Mouse (Mus musculus) lung, embryonic 16.5 days (tissue): ENCODE measurements around the gene S100a3. TPM values are rescaled to one million over a fixed set of nuclear protein-coding genes. Genes with fewer than 3 reads are reported as not detected.

Source experiments
- ATAC-seq: fragments of 200-750 bp; cut with Nextera tagmentation; 2 replicates; pipeline ENCODE4 v1.8.0; 2017; ENCODE audit warnings: low read depth, mild to moderate bottlenecking, moderate library complexity
- H3K27ac ChIP-seq: fragments of 300-500 bp; sonication (generic); 2 replicates; pipeline ENCODE4 v1.5.1; 2014; ENCODE audit warnings: mild to moderate bottlenecking, control low read depth, low read length
- H3K27me3 ChIP-seq: fragments of 300-500 bp; sonication (generic); 2 replicates; pipeline ENCODE4 v1.6.1; 2014; ENCODE audit warnings: low read depth, low read length, mixed read lengths; ENCODE audit not compliant: control insufficient read depth, insufficient read depth
- H3K36me3 ChIP-seq: fragments of 300-500 bp; sonication (generic); 2 replicates; pipeline ENCODE4 v1.6.1; 2014; ENCODE audit warnings: low read length; ENCODE audit not compliant: control insufficient read depth, insufficient read depth
- H3K4me1 ChIP-seq: fragments of 300-500 bp; sonication (generic); replicated peaks from 2 replicates; pipeline ENCODE4 v1.6.1; 2014; ENCODE audit warnings: low read length, mixed read lengths; ENCODE audit not compliant: control insufficient read depth, insufficient read depth
- H3K4me2 ChIP-seq: fragments of 300-500 bp; sonication (generic); 2 replicates; pipeline ENCODE4 v1.6.1; 2014; ENCODE audit warnings: low read depth, low read length, control low read depth
- H3K4me3 ChIP-seq: fragments of 300-500 bp; sonication (generic); 2 replicates; pipeline ENCODE4 v1.5.1; 2014; ENCODE audit warnings: mild to moderate bottlenecking, low read length, control low read depth
- H3K9ac ChIP-seq: fragments of 300-500 bp; sonication (generic); 2 replicates; pipeline ENCODE4 v1.6.1; 2014; ENCODE audit warnings: low read length, control low read depth
- H3K9me3 ChIP-seq: fragments of 300-500 bp; sonication (generic); 2 replicates; pipeline ENCODE4 v1.6.1; 2016; ENCODE audit warnings: low read length; ENCODE audit not compliant: control insufficient read depth
- WGBS: fragments of 180-500 bp; shearing (Covaris S2); extraction: QIAGEN DNeasy Blood & Tissue Kit; methylation state at CpG from one replicate; pipeline ENCODE4 v1.1.7; 2014; 5-methylcytosine and 5-hydroxymethylcytosine counted together
- polyA plus RNA-seq: library from polyadenylated mRNA; unstranded; fragments of >200 nt; fragmentation: Nextera tagmentation; extraction: Ambion mirVana; gene quantifications from 2 replicates; pipeline ENCODE4 v1.2.1, GENCODE M21; 2015

S100a3 gene
- 0.25 and 1.1 TPM in 2 replicates for polyA plus RNA-seq

DNA sequence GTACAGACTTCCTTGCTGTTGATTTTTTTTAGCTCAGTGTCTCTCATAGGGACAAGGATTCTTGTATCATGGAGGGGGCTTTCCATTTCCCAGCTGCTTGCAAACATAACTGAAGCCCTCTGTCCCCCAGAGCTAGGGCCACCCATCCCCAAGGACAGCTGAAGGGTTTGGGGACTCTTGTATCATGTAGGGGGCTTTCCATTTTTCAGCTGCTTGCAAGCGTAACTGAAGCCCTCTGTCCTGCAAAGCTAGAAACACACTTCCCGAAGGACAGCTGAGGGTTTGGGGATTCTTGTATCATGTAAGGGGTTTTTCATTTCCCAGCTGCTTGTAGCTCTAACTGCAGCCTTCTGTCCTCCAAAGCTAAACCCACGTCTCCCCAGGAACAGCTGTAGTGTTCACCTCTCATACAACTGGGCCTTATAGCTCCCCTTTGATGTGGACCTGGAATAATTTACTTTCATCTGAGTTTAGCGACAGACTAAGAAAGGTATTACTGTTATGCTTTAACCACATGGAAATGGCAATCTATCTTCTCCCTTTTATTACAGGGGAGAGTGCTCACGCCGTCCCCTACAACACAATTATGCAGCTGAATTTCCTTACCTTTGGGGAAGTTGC, at the start of gene S100a3:
S100a3 (plus strand) TSS at position 571 of the 621 bp plus-strand sequence.
- Histone ChIP-seq H3K9me3 (no peaks in the 10 kb centered on the region), H3K27me3 (no peaks in the 10 kb centered on the region), H3K4me3 (no peak within 1 kb of the TSS), H3K4me2 (no peak within 1 kb of the TSS), H3K4me1 (no peaks in the 10 kb centered on the region), H3K27ac (no peak within 1 kb of the TSS), H3K9ac (no peak within 1 kb of the TSS), H3K36me3 (no peaks in the 10 kb centered on the region)
- WGBS: 82% methylated on average over 6 of the region's 6 CpGs
- no peak for ATAC-seq

DNA sequence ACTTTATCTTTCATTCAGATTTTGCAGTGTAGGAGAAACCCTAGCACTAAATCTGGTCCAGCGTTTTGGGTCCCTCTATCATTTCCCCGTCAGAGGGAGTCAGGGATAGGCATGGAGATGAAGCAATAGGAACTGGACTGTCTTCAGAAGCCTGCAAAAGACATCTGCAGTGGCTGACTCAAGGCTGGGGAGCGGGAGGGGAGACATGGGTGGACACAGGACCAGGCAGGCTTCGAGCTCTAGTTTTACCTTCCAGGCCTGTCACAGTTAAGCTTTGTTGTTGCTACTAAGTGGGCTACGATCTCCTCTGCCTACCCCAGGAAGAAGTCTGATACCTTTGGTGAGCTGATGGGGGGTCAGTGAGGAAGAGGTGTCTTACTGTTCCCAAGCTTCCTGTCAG, 48.1 kb upstream of the S100a3 start:
- no peak overlapping the region for H3K27ac ChIP-seq
- no peak overlapping the region for H3K4me3 ChIP-seq
- H3K4me1 ChIP-seq: peaks cover 25% of the 10 kb centered on the region
- WGBS: 82% methylated on average over 5 of the region's 5 CpGs
- H3K9me3 ChIP-seq: no peaks in the 10 kb centered on the region
- H3K27me3 ChIP-seq: no peaks in the 10 kb centered on the region
- no peak for ATAC-seq
- no peaks in the 10 kb centered on the region; the same call in 1 of the 2 replicates for H3K36me3 ChIP-seq
- no peak overlapping the region for H3K4me2 ChIP-seq
- no peak overlapping the region for H3K9ac ChIP-seq

DNA sequence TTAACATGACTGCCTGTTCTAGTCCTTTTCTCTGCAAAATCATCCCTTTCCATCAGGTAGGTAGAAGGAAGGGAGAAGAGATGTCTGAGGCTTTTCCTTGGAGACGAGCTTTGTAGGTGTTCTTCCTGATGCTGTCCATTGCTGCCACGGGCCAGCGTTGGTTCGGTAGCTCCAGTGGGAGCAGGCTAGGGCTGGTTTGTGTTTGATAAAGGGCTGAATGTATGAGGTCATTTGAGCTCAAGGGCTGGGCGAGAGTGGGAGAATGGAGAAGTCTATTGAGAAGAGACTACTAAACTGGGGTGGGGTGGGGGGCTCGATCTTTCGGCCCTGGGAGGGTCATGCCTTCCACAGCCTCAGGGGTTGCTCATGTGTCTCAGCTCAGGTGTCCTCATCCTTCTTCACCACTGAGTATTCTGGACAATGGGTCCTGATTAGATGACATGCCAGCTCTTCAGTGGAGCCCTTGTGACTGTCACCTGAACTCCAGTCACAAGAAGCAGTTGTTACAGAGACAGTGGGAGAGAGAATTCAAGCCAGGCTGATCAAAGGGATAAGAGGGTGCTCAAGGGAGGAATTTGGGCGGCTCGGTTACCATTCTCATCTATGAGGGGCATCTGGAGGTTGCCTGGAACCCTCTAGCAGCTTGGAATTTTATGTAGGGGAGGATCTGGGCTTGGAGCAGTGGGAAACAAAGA, 47.3 kb upstream of the S100a3 start:
- no peak for ATAC-seq
- Histone ChIP-seq H3K9me3 (no peaks in the 10 kb centered on the region), H3K4me1 (peaks cover 17% of the 10 kb centered on the region), H3K9ac (no peak overlapping the region), H3K27me3 (no peaks in the 10 kb centered on the region), H3K4me3 (no peak overlapping the region), H3K27ac (no peak overlapping the region), H3K36me3 (no peaks in the 10 kb centered on the region), H3K4me2 (peak overlapping the region; percentile 76)
- 71% methylated on average over 9 of the region's 9 CpGs for WGBS

DNA sequence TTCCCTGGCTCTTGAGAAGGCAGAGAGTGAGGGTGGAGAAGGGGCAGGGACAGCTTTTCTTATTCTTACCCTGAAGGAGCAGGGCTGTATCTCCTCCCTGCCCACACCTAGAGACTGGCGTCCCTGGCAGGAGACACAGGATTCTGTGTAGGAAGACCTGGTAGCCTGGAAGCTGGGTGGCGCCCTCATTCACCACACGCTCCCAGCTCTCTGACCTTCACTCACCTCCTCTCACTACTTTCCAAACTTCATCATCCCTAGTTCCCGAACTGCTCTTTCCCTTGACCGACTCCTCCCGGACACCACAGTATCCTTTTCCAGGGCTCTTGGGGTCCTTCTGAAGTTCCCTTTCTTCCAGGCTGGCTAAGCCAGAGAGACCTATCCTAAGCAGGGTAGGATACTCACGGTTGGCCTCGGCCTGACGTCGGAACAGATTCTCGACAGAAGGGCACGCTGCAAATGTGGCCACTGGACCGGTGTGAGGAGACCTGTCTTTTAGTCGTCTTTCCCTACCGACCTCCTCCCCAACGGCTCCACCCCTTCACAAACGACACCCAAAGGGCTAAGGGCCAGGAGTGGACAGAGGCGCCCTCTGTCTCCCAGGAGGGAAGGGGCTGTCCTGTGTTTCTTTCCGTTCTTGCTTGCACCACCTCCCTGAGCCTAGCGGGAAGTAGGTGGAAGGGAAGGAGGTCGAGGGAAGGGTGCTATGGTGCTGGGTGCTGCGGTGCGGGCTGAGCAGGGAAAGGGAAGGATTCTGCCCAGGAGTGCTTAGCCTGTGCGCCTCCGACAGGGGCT, 46.4 kb upstream of the S100a3 start, which contains the start of the genes S100a1 and S100a13:
S100a1 (minus strand) TSS at position 597 of the 795 bp plus-strand sequence.
S100a13 (plus strand) TSS at position 640 of the 795 bp plus-strand sequence.
- H3K4me1 ChIP-seq: peaks cover 15% of the 10 kb centered on the region
- peak within 1 kb of the TSS; percentile 76 for H3K4me2 ChIP-seq
- H3K27me3 ChIP-seq: no peaks in the 10 kb centered on the region
- no peaks in the 10 kb centered on the region for H3K36me3 ChIP-seq
- H3K9me3 ChIP-seq: no peaks in the 10 kb centered on the region
- H3K9ac ChIP-seq: peak within 1 kb of the TSS; percentile 66
- 4% methylated on average over 25 of the region's 25 CpGs for WGBS
- H3K4me3 ChIP-seq: peak within 1 kb of the TSS; percentile 57
- peak within 1 kb of the TSS; percentile 58 for H3K27ac ChIP-seq
- peak; percentile 63 for ATAC-seq

DNA sequence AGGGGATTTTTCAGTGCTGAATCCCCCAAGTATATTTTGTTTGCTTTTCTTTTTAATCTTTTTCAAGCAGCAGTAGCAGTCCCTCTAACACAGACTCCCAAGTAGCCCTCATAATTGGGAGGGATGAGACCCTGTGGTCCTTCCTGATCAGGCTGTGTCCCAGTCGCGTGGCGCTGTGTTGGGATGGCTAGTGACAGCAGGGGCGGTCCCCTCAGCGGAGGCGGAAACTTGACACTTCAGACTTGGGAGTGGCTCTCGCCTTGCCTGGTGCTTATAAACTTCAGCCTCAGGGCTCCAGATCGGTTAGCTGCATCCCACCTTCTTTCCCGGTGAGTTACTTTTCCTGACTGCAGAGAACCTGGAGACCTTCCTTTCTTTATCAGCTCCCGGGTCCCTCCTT, 45.7 kb upstream of the S100a3 start:
- peak overlapping the region; percentile 58 for H3K27ac ChIP-seq
- H3K4me2 ChIP-seq: peak overlapping the region; percentile 76
- ATAC-seq: peak; percentile 89
- peak overlapping the region; percentile 66 for H3K9ac ChIP-seq
- H3K9me3 ChIP-seq: no peaks in the 10 kb centered on the region
- H3K4me3 ChIP-seq: peak overlapping the region; percentile 57
- H3K27me3 ChIP-seq: no peaks in the 10 kb centered on the region
- H3K36me3 ChIP-seq: no peaks in the 10 kb centered on the region
- 0% methylated on average over 10 of the region's 10 CpGs for WGBS
- peaks cover 13% of the 10 kb centered on the region for H3K4me1 ChIP-seq

DNA sequence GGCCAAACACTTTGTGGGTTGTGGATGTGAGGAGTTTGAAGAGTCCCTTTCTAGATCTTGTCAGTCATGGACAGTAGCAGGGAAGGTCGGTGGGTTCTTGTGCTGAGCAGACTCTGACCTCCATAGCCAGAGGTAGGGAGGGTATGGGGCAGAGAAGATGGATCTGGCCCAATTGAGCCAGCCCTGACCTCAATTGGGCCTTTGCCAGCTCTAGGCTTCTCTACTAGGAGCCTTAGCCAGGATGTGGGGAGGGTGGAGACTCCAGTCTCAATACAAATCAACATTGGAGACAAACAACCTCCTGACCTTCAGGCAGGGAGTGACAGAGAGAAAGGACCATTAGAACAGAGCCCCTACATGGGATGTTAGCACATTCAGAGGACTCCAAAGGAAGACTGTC, 45.1 kb upstream of the S100a3 start:
- Histone ChIP-seq H3K27ac (peak overlapping the region; percentile 58; the same call in 1 of the 2 replicates), H3K4me3 (peak overlapping the region; percentile 57), H3K4me2 (peak overlapping the region; percentile 76), H3K36me3 (no peaks in the 10 kb centered on the region), H3K4me1 (peaks cover 12% of the 10 kb centered on the region), H3K9me3 (no peaks in the 10 kb centered on the region), H3K9ac (peak overlapping the region; percentile 66), H3K27me3 (no peaks in the 10 kb centered on the region)
- 25% methylated on average over 1 of the region's 1 CpGs for WGBS
- ATAC-seq: no peak; the same call in 1 of the 2 replicates

DNA sequence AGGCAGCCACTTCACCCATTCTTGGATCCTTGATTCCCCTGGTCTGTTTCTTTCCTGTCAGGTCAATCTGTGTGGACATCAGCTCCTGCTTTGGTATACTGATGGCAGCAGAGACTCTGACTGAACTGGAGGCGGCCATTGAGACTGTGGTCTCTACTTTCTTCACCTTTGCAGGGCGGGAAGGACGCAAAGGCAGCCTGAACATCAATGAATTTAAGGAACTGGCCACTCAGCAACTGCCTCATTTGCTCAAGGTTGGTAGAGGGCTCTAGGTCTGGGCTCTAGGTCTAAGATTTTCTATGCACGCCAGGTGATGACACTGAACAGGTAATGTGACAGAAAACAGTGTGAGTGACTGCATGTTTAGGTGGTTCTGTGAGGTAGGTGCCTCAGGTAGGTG, 44.6 kb upstream of the S100a3 start:
- no peak overlapping the region for H3K4me2 ChIP-seq
- no peak overlapping the region for H3K27ac ChIP-seq
- no peak for ATAC-seq
- H3K4me1 ChIP-seq: peaks cover 12% of the 10 kb centered on the region
- H3K36me3 ChIP-seq: no peaks in the 10 kb centered on the region
- 82% methylated on average over 4 of the region's 4 CpGs for WGBS
- H3K4me3 ChIP-seq: no peak overlapping the region
- H3K27me3 ChIP-seq: no peaks in the 10 kb centered on the region
- no peaks in the 10 kb centered on the region for H3K9me3 ChIP-seq
- no peak overlapping the region for H3K9ac ChIP-seq

DNA sequence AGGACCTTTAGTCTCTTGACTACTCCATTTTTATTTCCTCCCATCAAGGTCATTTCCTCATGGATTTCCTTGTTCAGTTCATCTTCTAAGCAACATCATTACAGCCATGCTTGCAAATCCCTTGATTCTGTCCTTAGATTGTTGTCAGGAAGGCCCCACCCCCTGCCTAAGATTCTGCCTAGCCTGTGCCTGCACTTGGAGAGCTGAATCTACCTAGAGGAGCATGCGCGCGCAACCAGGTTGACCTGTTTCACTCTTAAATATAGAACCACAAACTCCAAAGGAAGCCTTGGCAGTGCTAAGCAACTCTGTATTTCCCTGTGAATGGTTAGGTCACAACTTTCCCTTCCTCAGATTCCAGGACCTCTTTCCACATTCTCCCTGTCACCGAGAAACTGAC, 42.7 kb upstream of the S100a3 start:
- Histone ChIP-seq H3K27ac (no peak overlapping the region), H3K36me3 (no peaks in the 10 kb centered on the region), H3K9me3 (no peaks in the 10 kb centered on the region), H3K27me3 (no peaks in the 10 kb centered on the region), H3K9ac (no peak overlapping the region), H3K4me3 (no peak overlapping the region), H3K4me1 (peaks cover 12% of the 10 kb centered on the region), H3K4me2 (no peak overlapping the region)
- no peak for ATAC-seq
- 67% methylated on average over 4 of the region's 4 CpGs for WGBS

DNA sequence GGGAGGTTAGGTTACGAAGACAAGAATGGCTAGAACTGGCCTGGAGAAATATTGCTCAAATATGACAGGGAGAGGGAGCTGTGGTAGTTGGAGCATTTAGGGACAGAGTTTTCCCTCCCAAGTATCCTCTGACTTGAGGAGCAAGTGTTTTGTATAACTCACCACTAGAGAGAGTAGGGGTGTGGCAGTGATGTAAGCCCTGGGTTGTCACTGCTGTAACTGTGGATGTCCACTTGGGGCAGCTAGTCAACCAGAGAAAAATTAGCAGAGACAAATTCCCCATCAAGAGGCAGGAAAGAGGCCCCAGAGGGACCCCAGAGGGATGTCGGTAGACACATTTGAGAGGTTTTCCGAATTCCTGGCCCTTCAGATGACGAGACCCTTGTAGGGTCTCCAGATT, 35.0 kb upstream of the S100a3 start:
- Histone ChIP-seq H3K9me3 (no peaks in the 10 kb centered on the region), H3K36me3 (no peaks in the 10 kb centered on the region), H3K4me2 (no peak overlapping the region), H3K27me3 (no peaks in the 10 kb centered on the region), H3K4me3 (no peak overlapping the region), H3K4me1 (peaks cover 14% of the 10 kb centered on the region), H3K9ac (no peak overlapping the region), H3K27ac (peak overlapping the region; percentile 43; the same call in 1 of the 2 replicates)
- WGBS: 54% methylated on average over 4 of the region's 4 CpGs
- no peak for ATAC-seq
